Mouse (Mus musculus): ENCODE measurements around the gene Omg. TPM values are rescaled to one million over a fixed set of nuclear protein-coding genes. Genes with fewer than 3 reads are reported as not detected.
A peak's percentile ranks its signal among the peaks of the same experiment; 100 is the strongest.

Gene Omg
- polyA plus RNA-seq (2015; fragmentation: Nextera tagmentation; extraction: Ambion mirVana): 0.19 and 0.25 TPM in 2 replicates

DNA sequence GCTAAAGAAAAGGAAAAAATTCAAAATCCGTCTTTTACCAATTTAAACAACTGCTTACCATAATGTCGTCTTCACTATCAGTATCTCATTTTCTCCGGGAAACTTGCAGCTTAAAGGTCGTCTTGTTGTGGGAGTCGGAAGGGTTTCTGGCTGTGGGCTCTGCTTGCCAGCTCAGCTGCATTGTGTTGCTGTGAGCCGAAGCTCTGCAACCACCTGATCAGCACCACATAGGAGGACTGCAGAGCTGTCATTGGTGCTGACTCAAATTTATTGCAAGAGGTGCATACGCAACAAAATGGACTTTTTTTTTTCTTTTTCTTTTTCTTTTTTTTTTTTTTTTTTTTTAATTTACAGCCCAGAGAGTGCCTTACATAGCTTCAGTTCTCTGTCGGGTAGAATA is at the start of gene Omg:
TSS of gene Omg (minus strand) at position 240 of the 400 bp plus-strand sequence.
- no peak for DNase-seq (ENCODE audit: low spot score)

DNA sequence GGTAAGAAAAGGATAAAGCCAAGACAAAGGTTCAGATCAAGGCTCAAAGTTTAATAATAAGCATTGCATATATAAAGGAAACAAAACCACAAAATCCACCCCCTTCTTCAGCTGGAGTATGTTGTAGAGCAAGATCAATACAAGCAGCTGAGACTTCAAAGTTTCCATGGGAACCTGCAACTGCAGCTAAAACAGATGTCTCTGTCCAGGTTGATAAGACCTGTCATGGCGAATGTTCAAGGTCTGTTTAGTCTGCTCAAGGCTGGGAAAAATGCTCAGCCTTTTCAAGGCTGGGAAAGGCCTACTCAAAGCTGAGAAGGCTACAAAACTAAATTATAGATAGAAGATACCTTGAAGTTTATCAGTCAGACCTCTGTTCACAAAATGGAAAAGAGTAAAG is 48.7 kb upstream of the Omg start:
- peak; percentile 39 for DNase-seq (ENCODE audit: low spot score)

GRCm38 (mm10) chr11:79536293-79536692 is 32.4 kb upstream of the Omg start:
- DNase-seq (ENCODE audit: low spot score): no peak

DNA sequence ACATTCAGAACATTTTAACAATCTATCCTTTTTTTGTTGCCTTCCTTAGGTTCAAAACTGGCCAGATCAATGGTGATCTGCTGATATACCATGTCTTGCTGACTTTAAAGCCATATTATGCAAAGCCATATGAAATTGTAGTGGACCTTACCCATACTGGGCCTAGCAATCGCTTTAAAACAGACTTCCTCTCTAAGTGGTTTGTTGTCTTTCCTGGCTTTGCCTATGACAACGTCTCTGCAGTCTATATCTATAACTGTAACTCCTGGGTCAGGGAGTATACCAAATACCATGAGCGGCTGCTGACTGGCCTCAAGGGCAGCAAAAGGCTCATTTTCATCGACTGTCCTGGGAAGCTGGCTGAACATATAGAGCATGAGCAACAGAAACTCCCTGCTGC is 31.7 kb upstream of the Omg start:
- DNase-seq (ENCODE audit: low spot score): no peak

GRCm38 (mm10) chr11:79533950-79534690 is 30.2 kb upstream of the Omg start:
- DNase-seq (ENCODE audit: low spot score): no peak

GRCm38 (mm10) chr11:79533311-79533710 is 29.4 kb upstream of the Omg start:
- no peak for DNase-seq (ENCODE audit: low spot score)

- no peak for DNase-seq (ENCODE audit: low spot score)
These were observed 27.6 kb upstream of the Omg start for GRCm38 (mm10) chr11:79531485-79531884.

- no peak for DNase-seq (ENCODE audit: low spot score)
These were observed 26.9 kb upstream of the Omg start for GRCm38 (mm10) chr11:79530774-79531173.

GRCm38 (mm10) chr11:79530333-79530761 is 26.5 kb upstream of the Omg start, which contains the start of the genes Evi2 and Evi2a:
Evi2 (minus strand) TSS chr11:79530589.
Evi2a (minus strand) TSS chr11:79530609.
- DNase-seq (ENCODE audit: low spot score): peak; percentile 70

- no peak for DNase-seq (ENCODE audit: low spot score)
These were observed 25.9 kb upstream of the Omg start for GRCm38 (mm10) chr11:79529736-79530135.

GRCm38 (mm10) chr11:79529226-79529625 is 25.3 kb upstream of the Omg start:
- DNase-seq (ENCODE audit: low spot score): no peak

GRCm38 (mm10) chr11:79528601-79529000 is 24.7 kb upstream of the Omg start:
- no peak for DNase-seq (ENCODE audit: low spot score)

GRCm38 (mm10) chr11:79527739-79528384 is 24.0 kb upstream of the Omg start:
- DNase-seq (ENCODE audit: low spot score): peak; percentile 44

DNA sequence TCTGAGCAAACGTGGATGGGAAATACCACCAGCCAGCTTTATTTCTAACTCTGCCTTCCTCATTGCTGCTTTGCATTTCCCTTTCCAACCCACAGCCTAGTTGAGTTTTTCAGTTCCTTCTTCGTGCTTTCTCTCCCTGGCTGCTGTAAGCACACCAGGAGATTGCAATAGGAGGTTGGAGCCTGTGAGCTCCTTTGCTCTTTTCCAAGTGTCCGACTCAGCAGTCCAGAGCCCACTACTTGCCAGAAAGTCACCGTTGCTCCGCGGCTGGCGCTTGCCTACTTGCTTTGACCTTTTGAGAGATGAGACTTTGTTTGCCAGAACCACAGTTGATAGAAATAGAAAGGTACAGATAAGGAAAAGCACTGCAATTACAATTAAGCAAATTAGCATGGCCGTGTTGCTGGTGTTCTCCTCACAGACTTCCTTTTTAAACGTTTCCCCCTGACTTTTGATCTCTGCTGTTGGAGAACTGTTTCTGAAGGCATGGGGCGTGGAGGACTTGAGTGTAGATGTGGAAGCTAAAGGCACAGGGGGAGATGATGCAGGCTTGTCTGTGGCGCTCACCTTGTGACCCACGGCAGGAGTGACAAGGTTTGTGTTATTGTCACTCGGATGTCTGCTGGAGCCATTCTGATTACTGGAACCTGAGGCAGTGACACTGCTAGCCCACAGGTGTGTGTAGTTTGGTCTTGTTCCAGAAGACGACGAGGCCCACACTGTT is 23.3 kb upstream of the Omg start:
- DNase-seq (ENCODE audit: low spot score): no peak

DNA sequence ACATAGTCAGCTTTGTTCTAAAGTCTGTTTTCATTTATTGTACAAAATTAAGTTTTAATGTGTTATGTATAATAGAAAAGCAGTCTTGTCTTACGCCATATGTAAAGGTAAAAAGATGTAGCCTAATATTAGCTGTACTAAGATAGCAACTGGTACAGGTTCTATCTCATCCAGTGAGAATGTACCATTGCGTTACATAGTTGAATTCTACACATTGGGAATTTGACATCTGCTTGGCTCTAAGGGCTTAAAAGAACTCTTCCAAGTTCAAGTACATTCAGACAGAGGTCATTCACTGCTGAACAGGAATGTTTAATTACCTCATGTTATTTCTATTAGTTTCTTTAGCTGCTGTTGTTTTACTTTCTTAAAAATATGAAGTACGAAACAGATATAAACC is 22.7 kb upstream of the Omg start:
- DNase-seq (ENCODE audit: low spot score): no peak

- no peak for DNase-seq (ENCODE audit: low spot score)
These were observed 20.4 kb upstream of the Omg start for GRCm38 (mm10) chr11:79524310-79524575.

- DNase-seq (ENCODE audit: low spot score): peak; percentile 65
These were observed 19.9 kb upstream of the Omg start, which contains the start of gene Evi2b for GRCm38 (mm10) chr11:79523560-79524309. Evi2b (minus strand) TSS chr11:79523762.

DNA sequence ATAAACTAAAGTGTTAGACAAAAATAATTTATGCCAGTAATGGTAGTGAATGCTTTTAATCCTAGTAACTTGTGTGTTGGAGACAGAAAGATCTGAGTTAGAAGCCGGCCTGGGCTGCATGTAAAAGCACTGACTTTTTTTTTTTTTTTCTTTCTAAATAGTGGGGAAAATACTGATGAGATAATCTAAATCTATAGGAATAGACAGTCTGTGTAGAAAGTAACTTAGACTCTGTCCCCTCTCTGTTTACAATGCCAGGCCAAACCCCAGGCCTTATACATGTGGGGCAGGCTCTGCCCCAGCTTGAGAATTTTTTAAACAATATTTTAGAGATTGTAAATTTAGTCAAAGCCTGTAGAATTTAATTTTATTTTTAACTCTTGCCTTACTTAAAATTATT is 19.1 kb upstream of the Omg start:
- no peak for DNase-seq (ENCODE audit: low spot score)

DNA sequence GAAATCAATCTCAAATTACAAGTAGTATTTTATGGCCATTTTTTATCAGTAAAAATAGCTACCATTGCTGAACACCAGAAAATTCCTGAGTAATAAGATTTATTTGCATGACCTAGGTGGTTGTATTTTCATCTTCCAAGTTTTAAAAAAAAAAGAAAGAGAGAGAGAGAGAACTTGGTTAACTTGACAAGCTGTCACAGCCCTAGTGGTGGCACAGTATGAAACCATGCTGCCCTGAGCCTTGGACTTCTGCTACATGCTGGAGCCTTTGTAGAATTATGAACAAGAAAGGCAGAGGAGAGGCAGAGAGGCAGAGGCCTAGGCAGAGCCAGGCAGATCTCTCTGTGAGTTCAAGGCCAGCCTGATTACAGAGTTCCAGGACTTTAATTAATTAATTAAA is 18.0 kb upstream of the Omg start:
- DNase-seq (ENCODE audit: low spot score): peak; percentile 37

GRCm38 (mm10) chr11:79520772-79521171 is 16.9 kb upstream of the Omg start:
- DNase-seq (ENCODE audit: low spot score): no peak

GRCm38 (mm10) chr11:79519878-79520291 is 16.0 kb upstream of the Omg start:
- DNase-seq (ENCODE audit: low spot score): peak; percentile 77

GRCm38 (mm10) chr11:79519299-79519698 is 15.4 kb upstream of the Omg start:
- DNase-seq (ENCODE audit: low spot score): no peak

Measured in thymus, postnatal 0 days (tissue).